Mouse (Mus musculus): ENCODE results near the gene Dcaf7.

DNA sequence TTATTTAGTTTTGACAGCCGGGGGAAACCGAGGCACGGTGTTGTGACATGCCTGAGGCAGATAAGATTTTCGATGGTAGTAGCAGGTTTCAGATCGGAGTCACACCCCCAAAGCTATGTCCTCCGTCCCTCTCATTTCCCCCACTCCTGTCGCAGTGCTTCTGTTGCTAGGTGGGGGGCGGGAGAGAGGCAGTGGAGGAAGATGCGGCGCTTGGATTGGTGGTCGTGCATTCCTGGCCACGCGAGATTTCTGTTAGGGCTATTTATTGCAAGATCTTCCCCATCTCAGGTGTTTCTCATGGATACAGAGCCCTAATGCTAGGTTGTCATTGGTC lies 713 bp downstream of the Dcaf7 start:
- TF ChIP-seq CTCF (IDR thresholded peaks at IDR 0.05; ENCODE audit: control insufficient read depth, insufficient read depth, low read length), result no peak
- no peak for TF ChIP-seq POLR2A (IDR thresholded peaks at IDR 0.05; ENCODE audit: borderline replicate concordance, control insufficient read depth, low read depth, low read length)
